Mouse (Mus musculus): ENCODE measurements at regions not wholly inside any gene's neighbourhood (a gene's known extent, or its start where the extent isn't known, plus 50 kb on each side); places are given as distances from the start of the nearest gene placed in this dataset.

DNA sequence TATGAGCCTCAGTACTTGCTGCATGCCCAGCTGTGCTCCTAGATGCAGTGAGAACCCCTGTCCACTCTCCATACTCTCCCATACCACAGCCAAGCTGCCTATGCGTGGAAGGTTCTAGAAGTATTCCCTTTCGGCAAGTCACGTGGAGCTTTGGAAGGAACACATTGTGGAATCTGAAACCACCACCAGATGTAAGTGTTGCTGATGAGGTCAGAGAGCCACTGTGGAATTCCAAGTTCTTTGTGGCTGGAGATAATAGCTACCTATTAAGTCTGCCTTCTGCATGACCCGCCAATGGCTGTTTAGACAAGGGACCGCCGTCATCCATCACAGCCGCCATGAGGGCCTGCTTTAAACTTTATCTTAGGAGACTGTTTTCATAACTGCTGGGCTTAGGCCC, 84.7 kb upstream of the Errfi1 start:
- no peak overlapping the region for H3K4me3 ChIP-seq (ENCODE audit: control insufficient read depth in 1 of 2, insufficient read depth in 1 of 2, low read depth in 2 of 2, low read length in 2 of 2)
- no peaks in the 10 kb centered on the region for H3K79me2 ChIP-seq (ENCODE audit: control insufficient read depth, insufficient read depth, low read length, poor library complexity)
- no peak overlapping the region for H3K27ac ChIP-seq (ENCODE audit: control insufficient read depth, low read depth, low read length)
- no peaks in the 10 kb centered on the region for H3K36me3 ChIP-seq (ENCODE audit: control insufficient read depth in 1 of 2, insufficient read depth in 2 of 2, low read length in 2 of 2)
- H3K27me3 ChIP-seq (ENCODE audit: control insufficient read depth in 1 of 2, insufficient read depth in 2 of 2, low read length in 2 of 2), result no peaks in the 10 kb centered on the region
- TF ChIP-seq SIN3A (IDR thresholded peaks at IDR 0.05; ENCODE audit: low read length) (no peak), USF1 (IDR thresholded peaks at IDR 0.05; ENCODE audit: low read depth, low read length) (no peak), UBTF (IDR thresholded peaks at IDR 0.05; ENCODE audit: borderline replicate concordance, insufficient read depth, low read depth, low read length) (no peak), GATA1 (IDR thresholded peaks at IDR 0.05; ENCODE audit: low read depth, low read length) (no peak)
- H3K9ac ChIP-seq (ENCODE audit: control insufficient read depth, low read depth, low read length, poor library complexity, severe bottlenecking), result no peak overlapping the region
- no peak for DNase-seq (ENCODE audit: low read depth, low spot score)
- H3K4me1 ChIP-seq (ENCODE audit: control insufficient read depth in 1 of 2, insufficient read depth in 2 of 2, low read length in 2 of 2), result no peaks in the 10 kb centered on the region
- no peaks in the 10 kb centered on the region for H3K9me3 ChIP-seq (replicated peaks; ENCODE audit: insufficient read depth, low read length)

DNA sequence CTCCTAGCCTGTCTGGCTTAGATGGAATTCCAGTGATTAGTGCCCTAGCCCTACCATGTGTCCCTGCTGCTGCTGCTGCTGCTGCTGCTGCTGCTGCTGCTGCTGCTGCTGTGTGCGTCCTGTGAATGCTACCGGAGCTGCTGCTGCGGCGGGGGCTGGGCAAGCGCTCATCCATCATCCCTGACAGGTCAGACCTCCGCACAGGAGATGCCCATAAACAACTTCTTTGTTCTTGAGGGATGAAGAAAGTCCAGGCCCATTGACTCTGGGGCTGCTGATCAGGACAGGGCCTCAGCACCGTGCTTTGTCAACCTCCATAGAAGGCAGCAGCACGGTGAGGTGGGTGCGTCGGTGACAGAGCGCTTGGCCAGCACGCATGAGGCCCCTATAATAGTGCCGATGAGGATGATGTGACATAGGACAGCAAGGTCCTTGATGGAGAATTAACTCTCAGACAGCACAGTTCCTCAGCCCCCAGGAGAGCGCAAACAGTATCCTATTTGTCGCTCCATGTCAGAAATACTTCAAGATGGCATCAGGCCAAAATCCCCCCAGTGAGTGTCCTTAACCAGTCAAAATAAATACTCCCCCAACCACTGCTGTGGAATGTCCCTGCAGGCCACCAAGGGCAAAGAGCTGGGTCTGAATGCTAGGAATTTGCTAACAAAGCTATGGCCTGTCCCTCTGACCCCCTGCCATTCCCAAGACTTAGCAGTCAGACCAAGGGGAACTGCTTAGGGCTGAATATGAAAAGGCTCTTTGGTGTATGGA, 95.1 kb upstream of the Errfi1 start:
- Histone ChIP-seq H3K27ac (ENCODE audit: control insufficient read depth, low read depth, low read length) (no peak overlapping the region), H3K4me3 (ENCODE audit: control insufficient read depth in 1 of 2, insufficient read depth in 1 of 2, low read depth in 2 of 2, low read length in 2 of 2) (no peak overlapping the region)
- no peak for DNase-seq (ENCODE audit: low read depth, low spot score)

DNA sequence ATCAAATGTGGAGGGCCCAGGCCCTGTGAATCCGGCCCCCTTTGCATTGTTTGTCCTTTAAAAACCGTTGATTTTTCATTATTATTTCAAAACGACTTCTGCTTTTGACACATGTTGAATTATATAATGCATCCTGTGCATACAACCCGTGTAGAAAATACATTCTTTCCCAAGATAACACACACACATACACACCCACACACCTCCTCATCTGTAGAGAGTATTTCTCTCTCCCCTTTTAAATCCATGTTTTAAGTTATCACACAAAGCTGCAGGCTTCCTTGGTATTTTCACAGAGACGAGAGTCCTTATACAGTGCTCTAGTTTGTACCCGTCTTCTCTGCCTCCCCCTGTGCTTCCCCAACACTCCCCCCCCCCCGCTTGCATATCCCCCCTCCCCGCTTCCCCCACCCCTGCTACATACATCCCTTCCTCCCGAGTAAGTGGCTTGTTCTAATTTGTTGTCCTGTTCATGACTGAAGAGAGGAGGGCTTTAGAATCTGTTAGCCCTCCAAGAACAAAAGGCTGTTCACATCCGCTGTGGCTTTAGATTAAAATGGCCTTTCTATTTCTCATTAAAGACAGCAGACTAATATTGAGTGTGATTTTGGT, 95.8 kb upstream of the Errfi1 start:
- H3K27me3 ChIP-seq (ENCODE audit: control insufficient read depth in 1 of 2, insufficient read depth in 2 of 2, low read length in 2 of 2), result peaks cover 0 to 4% of the 10 kb centered on the region in 2 experiments; a peak in 1 of 4 replicates
- no peak for DNase-seq (ENCODE audit: low read depth, low spot score)
- no peak overlapping the region for H3K9ac ChIP-seq (ENCODE audit: control insufficient read depth, low read depth, low read length, poor library complexity, severe bottlenecking)
- no peaks in the 10 kb centered on the region for H3K36me3 ChIP-seq (ENCODE audit: control insufficient read depth in 1 of 2, insufficient read depth in 2 of 2, low read length in 2 of 2)
- no peaks in the 10 kb centered on the region for H3K4me1 ChIP-seq (ENCODE audit: control insufficient read depth in 1 of 2, insufficient read depth in 2 of 2, low read length in 2 of 2)
- H3K9me3 ChIP-seq (replicated peaks; ENCODE audit: insufficient read depth, low read length), result no peaks in the 10 kb centered on the region
- H3K27ac ChIP-seq (ENCODE audit: control insufficient read depth, low read depth, low read length), result no peak overlapping the region
- TF ChIP-seq TBP (IDR thresholded peaks at IDR 0.05; ENCODE audit: low read depth, low read length), result no peak
- no peak for TF ChIP-seq HCFC1 (IDR thresholded peaks at IDR 0.05; ENCODE audit: low read depth, low read length)
- no peak for TF ChIP-seq USF2 (IDR thresholded peaks at IDR 0.05; ENCODE audit: borderline replicate concordance in 1 of 2, insufficient read depth in 1 of 2, low read depth in 1 of 2, low read length in 2 of 2)
- TF ChIP-seq ELF1 (IDR thresholded peaks at IDR 0.05; ENCODE audit: low read depth, low read length), result no peak
- TF ChIP-seq ZMIZ1 (IDR thresholded peaks at IDR 0.05; ENCODE audit: low read depth, low read length), result no peak
- no peak for TF ChIP-seq CHD1 (IDR thresholded peaks at IDR 0.05; ENCODE audit: low read depth, low read length)
- no peak for TF ChIP-seq NELFE (IDR thresholded peaks at IDR 0.05; ENCODE audit: low read depth, low read length)
- no peak for TF ChIP-seq GABPA (IDR thresholded peaks at IDR 0.05; ENCODE audit: low read depth, low read length)
- TF ChIP-seq MYC (IDR thresholded peaks at IDR 0.05; ENCODE audit: low read depth, low read length), result no peak
- no peak for TF ChIP-seq RAD21 (IDR thresholded peaks at IDR 0.05; ENCODE audit: low read depth, low read length)
- H3K79me2 ChIP-seq (ENCODE audit: control insufficient read depth, insufficient read depth, low read length, poor library complexity), result no peaks in the 10 kb centered on the region
- H3K4me3 ChIP-seq (ENCODE audit: control insufficient read depth in 1 of 2, insufficient read depth in 1 of 2, low read depth in 2 of 2, low read length in 2 of 2), result no peak overlapping the region

More for the DNA sequence above, 95.1 kb upstream of the Errfi1 start:
- H3K36me3 ChIP-seq (ENCODE audit: control insufficient read depth in 1 of 2, insufficient read depth in 2 of 2, low read length in 2 of 2), result no peaks in the 10 kb centered on the region
- H3K9ac ChIP-seq (ENCODE audit: control insufficient read depth, low read depth, low read length, poor library complexity, severe bottlenecking), result no peak overlapping the region
- no peaks in the 10 kb centered on the region for H3K9me3 ChIP-seq (replicated peaks; ENCODE audit: insufficient read depth, low read length)
- H3K79me2 ChIP-seq (ENCODE audit: control insufficient read depth, insufficient read depth, low read length, poor library complexity), result no peaks in the 10 kb centered on the region
- H3K4me1 ChIP-seq (ENCODE audit: control insufficient read depth in 1 of 2, insufficient read depth in 2 of 2, low read length in 2 of 2), result no peaks in the 10 kb centered on the region
- peaks cover 0 to 3% of the 10 kb centered on the region in 2 experiments; a peak in 1 of 4 replicates for H3K27me3 ChIP-seq (ENCODE audit: control insufficient read depth in 1 of 2, insufficient read depth in 2 of 2, low read length in 2 of 2)
- TF ChIP-seq GATA1 (IDR thresholded peaks at IDR 0.05; ENCODE audit: low read depth, low read length), result no peak
- TF ChIP-seq EP300 (IDR thresholded peaks at IDR 0.05; ENCODE audit: low read depth in 1 of 2, low read length in 2 of 2), result no peak
- no peak for TF ChIP-seq NELFE (IDR thresholded peaks at IDR 0.05; ENCODE audit: low read depth, low read length)
- no peak for TF ChIP-seq MAFK (IDR thresholded peaks at IDR 0.05; ENCODE audit: borderline replicate concordance, low read depth, low read length)
- TF ChIP-seq USF2 (IDR thresholded peaks at IDR 0.05; ENCODE audit: borderline replicate concordance in 1 of 2, insufficient read depth in 1 of 2, low read depth in 1 of 2, low read length in 2 of 2), result no peak
- TF ChIP-seq SMC3 (IDR thresholded peaks at IDR 0.05; ENCODE audit: low read depth, low read length), result no peak
- TF ChIP-seq ETS1 (IDR thresholded peaks at IDR 0.05; ENCODE audit: low read depth, low read length), result no peak
- no peak for TF ChIP-seq BHLHE40 (IDR thresholded peaks at IDR 0.05; ENCODE audit: borderline replicate concordance, low read depth, low read length)
- TF ChIP-seq ZC3H11A (IDR thresholded peaks at IDR 0.05; ENCODE audit: low read depth, low read length), result no peak
- no peak for TF ChIP-seq MYC (IDR thresholded peaks at IDR 0.05; ENCODE audit: low read depth, low read length)
- no peak for TF ChIP-seq POLR2AphosphoS2 (IDR thresholded peaks at IDR 0.05; ENCODE audit: low read length)
- TF ChIP-seq HCFC1 (IDR thresholded peaks at IDR 0.05; ENCODE audit: low read depth, low read length), result no peak
- no peak for TF ChIP-seq SIN3A (IDR thresholded peaks at IDR 0.05; ENCODE audit: low read length)
- no peak for TF ChIP-seq MEF2A (IDR thresholded peaks at IDR 0.05; ENCODE audit: extremely low read depth, insufficient replicate concordance, low read depth, low read length, poor library complexity, severe bottlenecking)
- TF ChIP-seq ZKSCAN1 (IDR thresholded peaks at IDR 0.05; ENCODE audit: low read depth, low read length), result no peak
- no peak for TF ChIP-seq POLR2A (IDR thresholded peaks at IDR 0.05; ENCODE audit: control insufficient read depth in 1 of 2, insufficient read depth in 1 of 2, low read depth in 1 of 2, low read length in 2 of 2, poor library complexity in 1 of 2)
- TF ChIP-seq JUND (IDR thresholded peaks at IDR 0.05; ENCODE audit: low read depth, low read length), result no peak
- no peak for TF ChIP-seq TCF12 (IDR thresholded peaks at IDR 0.05; ENCODE audit: low read depth, low read length)
- no peak for TF ChIP-seq RCOR1 (IDR thresholded peaks at IDR 0.05; ENCODE audit: low read depth, low read length)
